Mouse (Mus musculus): ENCODE measurements at regions not wholly inside any gene's neighbourhood (a gene's known extent, or its start where the extent isn't known, plus 50 kb on each side); places are given as distances from the start of the nearest gene placed in this dataset.

DNA sequence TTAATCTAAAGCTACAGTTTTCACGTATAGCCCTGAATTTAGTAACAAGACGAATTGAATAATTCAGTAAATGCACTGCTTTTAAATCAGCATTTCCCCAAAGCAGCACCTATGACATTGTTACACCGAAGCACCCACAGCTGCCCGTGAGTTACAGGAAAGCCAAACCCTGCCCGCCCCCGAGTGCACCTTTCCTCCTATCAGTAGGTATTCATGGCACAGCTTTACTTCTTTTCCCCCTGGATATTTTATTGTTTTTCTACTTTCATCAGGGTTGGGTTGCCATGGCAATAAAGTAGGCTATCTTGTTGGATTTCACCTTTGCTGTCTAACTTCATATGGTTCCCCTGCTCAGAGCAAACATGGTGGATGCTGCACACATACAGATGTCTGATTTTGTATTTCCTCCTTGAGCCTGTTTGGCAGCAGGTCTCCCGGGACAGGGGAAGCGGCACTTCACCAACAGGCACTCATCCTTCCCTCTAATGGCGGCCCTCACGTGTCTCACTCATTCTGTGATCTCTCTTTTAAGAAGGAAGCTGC lies 273.5 kb downstream of the Amy2a5 start:
- DNase-seq (ENCODE audit: low read depth), result no peak

DNA sequence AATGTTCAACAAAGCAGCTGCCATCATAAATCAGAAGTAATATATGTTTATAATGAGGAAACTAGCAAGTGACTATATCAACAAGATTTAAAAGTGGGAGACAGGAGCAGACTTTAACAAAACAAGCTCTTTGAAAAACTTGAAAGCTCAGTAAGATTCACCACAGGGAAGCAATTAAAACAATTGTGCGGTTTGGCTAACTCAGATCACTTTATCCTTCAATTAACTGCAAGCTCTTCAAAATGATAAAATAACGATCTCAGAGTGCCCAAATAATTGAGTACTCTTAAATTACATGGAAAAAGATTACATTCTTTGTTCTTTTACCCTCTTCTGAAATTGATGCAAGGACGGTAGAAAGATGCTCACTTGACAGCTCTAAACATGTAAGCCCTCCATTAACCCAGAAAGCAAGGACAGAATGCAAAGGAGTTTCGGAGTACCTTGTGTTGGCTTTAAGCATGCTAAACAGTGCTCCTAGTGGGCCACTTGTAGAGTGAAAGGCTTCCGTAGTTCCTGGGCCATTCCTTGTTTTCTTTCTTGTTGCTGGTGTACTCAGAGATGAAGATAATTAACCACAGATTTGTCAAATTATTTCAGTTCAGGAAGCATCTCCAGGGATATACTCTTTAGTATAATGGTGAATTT lies 305.1 kb downstream of the Amy2a5 start:
- DNase-seq (ENCODE audit: low read depth), result no peak

DNA sequence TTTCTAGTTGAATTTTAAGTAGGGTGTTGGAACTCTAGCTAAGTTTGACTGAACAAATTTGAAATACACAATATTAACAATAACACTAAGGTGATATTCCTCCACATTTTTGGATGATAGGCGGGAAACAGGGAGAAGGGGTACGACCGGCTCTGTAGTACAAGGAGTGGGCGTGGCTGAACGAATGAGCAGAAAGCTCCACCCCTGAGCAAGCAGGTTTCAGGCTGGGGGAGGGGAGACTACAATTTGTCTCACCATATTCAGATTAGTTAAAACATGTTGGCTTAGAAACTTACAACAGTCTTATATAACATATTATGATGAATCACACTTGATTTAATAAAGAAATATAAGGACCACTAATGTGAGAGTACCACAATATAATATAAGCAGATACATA lies 306.4 kb downstream of the Amy2a5 start:
- DNase-seq (ENCODE audit: low read depth), result no peak

DNA sequence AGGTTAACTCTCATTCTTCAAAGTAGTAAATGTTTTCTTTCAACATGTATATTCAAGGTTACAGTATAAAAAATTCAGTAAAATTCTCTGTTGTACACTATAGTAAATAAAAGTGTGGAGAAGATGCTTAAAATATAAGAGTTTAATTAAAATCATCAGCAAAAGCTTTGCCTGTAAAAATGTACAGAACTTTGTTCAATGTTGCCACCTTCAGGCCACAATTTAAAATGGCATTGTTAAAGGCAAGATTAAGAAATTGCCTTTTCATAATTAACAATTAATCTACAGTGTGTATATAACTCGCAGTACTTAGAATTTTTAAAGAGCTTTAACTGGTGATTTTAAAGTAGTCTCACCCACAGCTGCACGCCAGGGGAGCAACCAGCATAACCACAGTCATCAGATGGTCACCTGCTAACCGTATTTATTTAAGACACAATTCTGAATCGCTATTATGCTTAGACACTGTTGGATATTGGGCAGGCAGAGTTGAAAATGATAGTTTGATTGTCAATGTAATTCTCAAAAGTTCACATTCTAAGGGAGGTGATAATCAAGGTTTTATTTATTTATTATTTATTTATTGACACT lies 316.5 kb downstream of the Amy2a5 start:
- DNase-seq (ENCODE audit: low read depth), result peak; percentile 5
